Mouse (Mus musculus): ENCODE measurements around the gene Pet100. TPM values are rescaled to one million over a fixed set of nuclear protein-coding genes. Genes with fewer than 3 reads are reported as not detected.
A peak's percentile ranks its signal among the peaks of the same experiment; 100 is the strongest.

The Pet100 gene
- polyA plus RNA-seq, 1 experiment from 2014 or later, result 97.1 TPM

DNA sequence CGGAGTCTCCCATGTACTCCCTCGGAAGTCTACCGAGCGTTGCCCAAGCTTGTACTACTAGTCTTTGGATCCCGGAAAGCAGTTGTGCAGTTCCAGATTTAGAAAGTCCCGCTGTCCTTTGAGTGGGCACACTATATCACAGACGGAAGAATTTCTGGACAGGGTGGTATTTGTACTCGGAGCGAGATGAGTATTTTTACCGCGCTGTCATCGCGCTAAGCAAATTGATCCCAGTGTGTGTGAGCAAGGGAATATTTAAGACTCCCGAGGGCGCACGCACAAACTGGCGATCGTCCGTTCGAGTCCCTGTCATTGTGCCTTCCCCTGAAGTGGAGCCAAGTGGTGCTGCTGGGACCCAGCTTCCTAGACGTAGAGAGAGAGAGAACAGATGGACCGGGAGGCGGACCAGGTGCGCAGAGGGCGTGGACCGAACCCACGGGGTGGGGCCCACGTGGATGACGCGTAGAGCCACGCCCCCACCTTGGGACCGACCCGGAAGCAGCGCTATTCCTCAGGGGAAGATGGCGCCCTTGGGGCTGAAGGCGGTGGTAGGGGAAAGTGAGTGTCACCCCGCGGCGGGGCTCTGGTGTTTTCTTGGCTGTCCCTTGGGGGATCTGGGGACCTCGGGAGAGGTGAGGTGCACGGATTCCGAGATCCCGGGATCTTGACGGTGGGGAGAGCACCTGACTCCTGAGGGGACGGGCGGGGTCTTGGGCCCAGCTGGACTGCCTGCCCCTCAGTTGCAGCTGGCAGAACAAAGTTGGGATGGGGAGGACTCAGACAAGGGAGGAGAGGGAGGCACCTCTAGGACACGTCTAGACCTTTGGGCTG is 9.5 kb downstream of the Pet100 start, which contains the start of gene Stxbp2:
Stxbp2 (plus strand) TSS at position 309 of the 831 bp plus-strand sequence.
- H3K9me3 ChIP-seq (ENCODE audit: control insufficient read depth, low read length), result no peaks in the 10 kb centered on the region
- peak within 1 kb of the TSS; percentile 48 for H3K4me3 ChIP-seq (ENCODE audit: low read depth, low read length)
- H3K36me3 ChIP-seq (ENCODE audit: control insufficient read depth, insufficient read depth, low read length), result no peaks in the 10 kb centered on the region
- ATAC-seq (ENCODE audit: low read depth), result peak; percentile 88
- DNase-seq (ENCODE audit: low spot score), result peak; percentile 78
- WGBS, result 5% methylated on average over 40 of the region's 47 CpGs
- no peak within 1 kb of the TSS for H3K27ac ChIP-seq (replicated peaks; ENCODE audit: low read depth, low read length)
- peaks cover 8% of the 10 kb centered on the region; the same call in 1 of the 2 replicates for H3K4me1 ChIP-seq (ENCODE audit: control insufficient read depth, insufficient read depth, low read length)
- H3K4me2 ChIP-seq (ENCODE audit: low read depth, low read length), result peak within 1 kb of the TSS; percentile 72
- peak within 1 kb of the TSS; percentile 61 for H3K9ac ChIP-seq (ENCODE audit: low read depth, low read length)
- H3K27me3 ChIP-seq (replicated peaks; ENCODE audit: control insufficient read depth, insufficient read depth, low read length), result no peaks in the 10 kb centered on the region; the same call in 1 of the 2 replicates

- ATAC-seq (ENCODE audit: low read depth) (no peak), DNase-seq (ENCODE audit: low spot score) (no peak)
- Histone ChIP-seq H3K9ac (ENCODE audit: low read depth, low read length) (peak overlapping the region; percentile 61), H3K9me3 (ENCODE audit: control insufficient read depth, low read length) (no peaks in the 10 kb centered on the region), H3K27ac (replicated peaks; ENCODE audit: low read depth, low read length) (no peak overlapping the region), H3K27me3 (replicated peaks; ENCODE audit: control insufficient read depth, insufficient read depth, low read length) (no peaks in the 10 kb centered on the region; the same call in 1 of the 2 replicates), H3K4me3 (ENCODE audit: low read depth, low read length) (peak overlapping the region; percentile 48), H3K4me1 (ENCODE audit: control insufficient read depth, insufficient read depth, low read length) (peaks cover 8% of the 10 kb centered on the region; the same call in 1 of the 2 replicates), H3K36me3 (ENCODE audit: control insufficient read depth, insufficient read depth, low read length) (no peaks in the 10 kb centered on the region), H3K4me2 (ENCODE audit: low read depth, low read length) (peak overlapping the region; percentile 72)
- 20% methylated on average over 7 of the region's 8 CpGs for WGBS
These were observed 10.1 kb downstream of the Pet100 start for GRCm38 (mm10) chr8:3631478-3631875.

DNA sequence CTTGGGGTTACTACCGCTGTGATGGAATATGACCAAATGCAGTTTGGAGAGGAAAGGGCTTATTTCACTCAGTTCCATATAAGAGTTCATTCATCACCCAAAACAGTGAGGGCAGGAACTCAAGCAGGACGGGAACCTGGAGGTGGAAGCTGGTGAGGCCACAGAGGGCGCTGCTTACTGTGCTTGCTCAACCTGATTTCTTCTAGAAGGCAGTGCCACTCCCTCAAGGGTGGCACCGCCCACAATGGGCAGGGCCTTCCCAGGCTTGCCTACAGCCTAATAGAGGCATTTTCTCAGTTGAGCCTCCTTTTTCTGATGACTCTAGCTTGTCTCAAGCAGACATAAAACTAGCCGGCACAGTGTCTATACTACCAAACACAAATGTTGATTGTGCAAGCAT is 24.5 kb downstream of the Pet100 start:
- Histone ChIP-seq H3K36me3 (ENCODE audit: control insufficient read depth, insufficient read depth, low read length) (no peaks in the 10 kb centered on the region), H3K27me3 (replicated peaks; ENCODE audit: control insufficient read depth, insufficient read depth, low read length) (no peaks in the 10 kb centered on the region), H3K4me2 (ENCODE audit: low read depth, low read length) (no peak overlapping the region), H3K9ac (ENCODE audit: low read depth, low read length) (no peak overlapping the region), H3K27ac (replicated peaks; ENCODE audit: low read depth, low read length) (no peak overlapping the region), H3K9me3 (ENCODE audit: control insufficient read depth, low read length) (no peaks in the 10 kb centered on the region), H3K4me3 (ENCODE audit: low read depth, low read length) (no peak overlapping the region), H3K4me1 (ENCODE audit: control insufficient read depth, insufficient read depth, low read length) (no peaks in the 10 kb centered on the region)
- 26% methylated on average over 5 of the region's 5 CpGs for WGBS
- ATAC-seq (ENCODE audit: low read depth), result peak; percentile 33; the same call in 1 of the 2 replicates
- DNase-seq (ENCODE audit: low spot score), result peak; percentile 47

DNA sequence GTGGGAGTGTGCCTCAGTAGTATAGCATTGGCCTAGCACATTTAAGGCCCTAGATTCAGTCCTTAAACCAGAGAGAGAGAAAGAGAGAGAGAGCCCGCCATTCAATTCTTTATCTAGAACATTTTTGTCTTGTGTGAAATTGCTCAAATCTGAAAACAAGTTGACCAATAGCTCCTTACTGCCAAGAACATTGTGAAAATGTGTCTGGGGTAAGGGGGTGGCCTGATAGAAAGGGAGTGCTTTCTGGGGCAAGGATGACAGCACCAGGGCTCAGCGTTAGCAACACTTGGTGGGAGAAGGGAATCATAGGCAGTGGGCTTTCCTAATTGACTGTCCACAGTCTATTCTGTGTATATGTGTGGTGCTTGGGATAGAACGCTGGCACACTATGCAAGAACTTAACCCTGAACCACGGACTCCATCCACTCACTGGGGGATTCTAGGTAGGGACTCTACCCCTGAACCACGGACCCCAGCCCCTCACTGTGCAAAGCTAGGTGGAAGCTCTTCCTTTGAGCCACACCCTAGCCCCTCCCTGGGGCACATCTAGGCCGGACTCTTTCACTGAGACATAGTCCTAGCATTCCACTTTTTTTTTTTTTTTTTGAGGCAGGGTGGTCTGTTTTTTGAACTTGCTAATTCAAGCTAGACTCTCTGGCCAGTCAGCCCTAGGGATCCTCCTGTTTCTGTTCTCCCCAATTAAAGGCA is 25.6 kb downstream of the Pet100 start:
- DNase-seq (ENCODE audit: low spot score) (no peak), ATAC-seq (ENCODE audit: low read depth) (no peak)
- H3K36me3 ChIP-seq (ENCODE audit: control insufficient read depth, insufficient read depth, low read length), result no peaks in the 10 kb centered on the region
- H3K4me2 ChIP-seq (ENCODE audit: low read depth, low read length), result no peak overlapping the region
- WGBS, result 86% methylated on average over 5 of the region's 6 CpGs
- no peak overlapping the region for H3K9ac ChIP-seq (ENCODE audit: low read depth, low read length)
- no peaks in the 10 kb centered on the region for H3K9me3 ChIP-seq (ENCODE audit: control insufficient read depth, low read length)
- no peaks in the 10 kb centered on the region for H3K27me3 ChIP-seq (replicated peaks; ENCODE audit: control insufficient read depth, insufficient read depth, low read length)
- H3K27ac ChIP-seq (replicated peaks; ENCODE audit: low read depth, low read length), result no peak overlapping the region
- H3K4me3 ChIP-seq (ENCODE audit: low read depth, low read length), result no peak overlapping the region
- H3K4me1 ChIP-seq (ENCODE audit: control insufficient read depth, insufficient read depth, low read length), result no peaks in the 10 kb centered on the region

DNA sequence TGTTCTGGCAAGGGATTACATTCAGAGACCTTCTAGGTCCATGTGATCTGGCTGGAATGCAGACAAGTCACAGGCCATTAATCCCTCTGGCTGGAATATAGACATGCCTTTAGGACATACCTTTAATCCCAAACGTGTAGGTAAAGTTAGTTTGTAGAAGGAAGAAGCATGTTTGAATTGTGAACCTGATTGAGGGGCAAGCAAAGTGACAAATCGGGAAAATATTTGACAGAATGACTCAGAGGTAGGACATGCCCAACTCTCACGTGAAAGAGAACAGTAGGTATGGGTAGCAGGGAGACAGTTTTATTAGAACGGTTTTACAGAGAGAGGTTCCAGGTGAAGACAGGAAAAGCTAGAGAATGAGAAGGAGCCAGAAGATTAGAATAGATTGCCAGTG is 26.2 kb downstream of the Pet100 start:
- no peaks in the 10 kb centered on the region for H3K9me3 ChIP-seq (ENCODE audit: control insufficient read depth, low read length)
- no peaks in the 10 kb centered on the region for H3K27me3 ChIP-seq (replicated peaks; ENCODE audit: control insufficient read depth, insufficient read depth, low read length)
- H3K36me3 ChIP-seq (ENCODE audit: control insufficient read depth, insufficient read depth, low read length), result no peaks in the 10 kb centered on the region
- 69% methylated on average over 4 of the region's 4 CpGs for WGBS
- H3K4me3 ChIP-seq (ENCODE audit: low read depth, low read length), result no peak overlapping the region
- no peak overlapping the region for H3K9ac ChIP-seq (ENCODE audit: low read depth, low read length)
- no peak overlapping the region for H3K27ac ChIP-seq (replicated peaks; ENCODE audit: low read depth, low read length)
- DNase-seq (ENCODE audit: low spot score) (no peak), ATAC-seq (ENCODE audit: low read depth) (no peak)
- H3K4me2 ChIP-seq (ENCODE audit: low read depth, low read length), result no peak overlapping the region
- H3K4me1 ChIP-seq (ENCODE audit: control insufficient read depth, insufficient read depth, low read length), result no peaks in the 10 kb centered on the region

- Histone ChIP-seq H3K27me3 (replicated peaks; ENCODE audit: control insufficient read depth, insufficient read depth, low read length) (no peaks in the 10 kb centered on the region), H3K27ac (replicated peaks; ENCODE audit: low read depth, low read length) (no peak overlapping the region), H3K4me1 (ENCODE audit: control insufficient read depth, insufficient read depth, low read length) (no peaks in the 10 kb centered on the region), H3K4me3 (ENCODE audit: low read depth, low read length) (no peak overlapping the region), H3K36me3 (ENCODE audit: control insufficient read depth, insufficient read depth, low read length) (no peaks in the 10 kb centered on the region), H3K4me2 (ENCODE audit: low read depth, low read length) (no peak overlapping the region), H3K9ac (ENCODE audit: low read depth, low read length) (no peak overlapping the region), H3K9me3 (ENCODE audit: control insufficient read depth, low read length) (no peaks in the 10 kb centered on the region)
- no peak for DNase-seq (ENCODE audit: low spot score)
- no peak for ATAC-seq (ENCODE audit: low read depth)
- 97% methylated on average over 1 of the region's 2 CpGs for WGBS
These were observed 26.9 kb downstream of the Pet100 start for GRCm38 (mm10) chr8:3648268-3648667.

DNA sequence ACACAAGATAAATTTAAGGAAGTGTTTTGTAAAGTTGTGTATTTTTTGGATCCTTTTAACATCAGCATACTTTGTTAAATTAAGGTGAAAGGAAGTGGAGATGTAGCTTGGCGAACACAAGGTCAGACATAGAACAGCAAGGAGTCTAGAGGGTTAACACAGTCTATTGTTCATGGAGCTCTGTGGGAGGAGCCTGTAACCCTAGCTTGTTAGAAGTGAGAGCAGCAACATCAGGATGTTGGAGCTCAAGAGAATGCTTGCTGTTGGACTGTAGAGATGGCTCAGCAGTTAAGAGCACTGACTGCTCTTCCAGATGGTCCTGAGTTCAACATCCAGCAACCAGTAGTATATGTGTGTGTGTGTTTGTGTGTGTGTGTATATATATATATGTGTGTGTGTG is 27.6 kb downstream of the Pet100 start:
- Histone ChIP-seq H3K27me3 (replicated peaks; ENCODE audit: control insufficient read depth, insufficient read depth, low read length) (no peaks in the 10 kb centered on the region), H3K9me3 (ENCODE audit: control insufficient read depth, low read length) (no peaks in the 10 kb centered on the region), H3K36me3 (ENCODE audit: control insufficient read depth, insufficient read depth, low read length) (no peaks in the 10 kb centered on the region), H3K27ac (replicated peaks; ENCODE audit: low read depth, low read length) (no peak overlapping the region), H3K4me3 (ENCODE audit: low read depth, low read length) (no peak overlapping the region), H3K4me2 (ENCODE audit: low read depth, low read length) (peak overlapping the region; percentile 7; the same call in 1 of the 2 replicates), H3K4me1 (ENCODE audit: control insufficient read depth, insufficient read depth, low read length) (no peaks in the 10 kb centered on the region), H3K9ac (ENCODE audit: low read depth, low read length) (no peak overlapping the region)
- WGBS, result 45% methylated on average over 1 of the region's 1 CpGs
- DNase-seq (ENCODE audit: low spot score) (peak; percentile 30), ATAC-seq (ENCODE audit: low read depth) (no peak; the same call in 1 of the 2 replicates)

- DNase-seq (ENCODE audit: low spot score) (no peak), ATAC-seq (ENCODE audit: low read depth) (no peak)
- H3K4me1 ChIP-seq (ENCODE audit: control insufficient read depth, insufficient read depth, low read length), result no peaks in the 10 kb centered on the region
- H3K4me3 ChIP-seq (ENCODE audit: low read depth, low read length), result no peak overlapping the region
- no peak overlapping the region for H3K27ac ChIP-seq (replicated peaks; ENCODE audit: low read depth, low read length)
- WGBS, result 69% methylated on average over 3 of the region's 3 CpGs
- no peak overlapping the region for H3K4me2 ChIP-seq (ENCODE audit: low read depth, low read length)
- no peaks in the 10 kb centered on the region for H3K27me3 ChIP-seq (replicated peaks; ENCODE audit: control insufficient read depth, insufficient read depth, low read length)
- H3K36me3 ChIP-seq (ENCODE audit: control insufficient read depth, insufficient read depth, low read length), result no peaks in the 10 kb centered on the region
- H3K9ac ChIP-seq (ENCODE audit: low read depth, low read length), result no peak overlapping the region
- no peaks in the 10 kb centered on the region for H3K9me3 ChIP-seq (ENCODE audit: control insufficient read depth, low read length)
These were observed 31.5 kb downstream of the Pet100 start for GRCm38 (mm10) chr8:3652845-3653244.
